Mouse (Mus musculus) stomach, postnatal 0 days (tissue): ENCODE results near the gene Lamc3.

Source experiments
- CTCF ChIP-seq: IDR thresholded peaks from 2 replicates; pipeline ENCODE4 v1.5.1; 2016; ENCODE audit warnings: antibody characterized with exemption, low read depth, mild to moderate bottlenecking, moderate library complexity
- EP300 ChIP-seq: optimal IDR thresholded peaks from 2 replicates; pipeline ENCODE3; 2016; ENCODE audit warnings: antibody characterized with exemption

DNA sequence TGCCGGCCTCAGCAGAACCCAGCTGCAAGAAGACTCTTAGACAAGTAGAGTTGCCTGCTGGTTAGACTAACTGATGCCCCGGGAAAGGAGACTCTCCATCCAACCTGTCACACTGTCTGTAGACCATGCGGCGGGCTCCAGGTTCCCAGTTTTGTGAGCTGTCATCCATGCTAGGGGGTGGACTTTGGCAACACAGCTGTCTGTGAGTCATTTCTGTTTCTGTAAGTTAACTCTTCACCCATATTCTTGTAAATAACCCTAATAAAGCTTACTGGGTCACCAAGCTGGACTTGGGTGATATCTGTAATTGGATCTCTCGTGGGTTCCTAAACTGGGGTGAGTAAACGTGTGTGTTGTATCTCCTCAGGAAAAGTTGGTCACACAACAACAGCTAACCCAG is 61.7 kb downstream of the Lamc3 start:
- TF ChIP-seq CTCF (no peak), EP300 (no peak)
